Mouse (Mus musculus) myocyte (in vitro differentiated cells): ENCODE measurements around the gene Lta.

Source experiments
- CEBPB ChIP-seq: IDR thresholded peaks from 2 replicates; pipeline ENCODE4 v1.6.1; 2011; ENCODE audit warnings: mild to moderate bottlenecking, moderate library complexity; ENCODE audit not compliant: poor library complexity, insufficient read depth, severe bottlenecking
- E2F4 ChIP-seq: IDR thresholded peaks from one replicate; pipeline ENCODE4 v1.6.1; 2011; ENCODE audit warnings: mild to moderate bottlenecking, control low read depth, moderate library complexity; ENCODE audit not compliant: insufficient read depth
- MAX ChIP-seq: IDR thresholded peaks from one replicate; pipeline ENCODE4 v1.6.1; 2011; ENCODE audit warnings: low read depth, mild to moderate bottlenecking, control low read depth
- MYOD1 ChIP-seq, 3 experiments: IDR thresholded peaks; one replicate each; pipeline ENCODE4 v1.6.1; 2011; ENCODE audit warnings: control low read depth in 2 of 3, low read depth in 2 of 3, mild to moderate bottlenecking in 2 of 3, moderate library complexity in 1 of 3; ENCODE audit not compliant: insufficient read length in 2 of 3, control insufficient read depth in 1 of 3
- MYOG ChIP-seq, 3 experiments: IDR thresholded peaks; one replicate each; pipeline ENCODE4 v1.6.1; 2011; ENCODE audit warnings: control low read depth in 2 of 3, low read depth in 2 of 3, mild to moderate bottlenecking in 2 of 3; ENCODE audit not compliant: insufficient read length in 2 of 3, control insufficient read depth in 1 of 3, insufficient read depth in 1 of 3
- POLR2A ChIP-seq: IDR thresholded peaks from one replicate; pipeline ENCODE4 v1.6.1; 2011; ENCODE audit warnings: low read depth, mild to moderate bottlenecking, control low read depth, moderate library complexity; ENCODE audit not compliant: insufficient read length
- POLR2AphosphoS2 ChIP-seq: IDR thresholded peaks from one replicate; pipeline ENCODE4 v1.6.1; 2011; ENCODE audit warnings: low read depth, control low read depth; ENCODE audit not compliant: insufficient read length
- REST ChIP-seq: IDR thresholded peaks from one replicate; pipeline ENCODE4 v1.6.1; 2011; ENCODE audit warnings: mild to moderate bottlenecking, control low read depth, moderate library complexity; ENCODE audit not compliant: insufficient read depth, insufficient read length
- SRF ChIP-seq: IDR thresholded peaks from one replicate; pipeline ENCODE4 v1.6.1; 2011; ENCODE audit warnings: low read depth; ENCODE audit not compliant: control insufficient read depth, insufficient read length
- TCF12 ChIP-seq: IDR thresholded peaks from one replicate; pipeline ENCODE4 v1.6.1; 2011; ENCODE audit warnings: mild to moderate bottlenecking, control low read depth; ENCODE audit not compliant: poor library complexity, insufficient read depth, severe bottlenecking
- TCF3 ChIP-seq: IDR thresholded peaks from one replicate; pipeline ENCODE4 v1.6.1; 2011; ENCODE audit warnings: low read depth, control low read depth; ENCODE audit not compliant: insufficient read length
- USF1 ChIP-seq: IDR thresholded peaks from one replicate; pipeline ENCODE4 v1.6.1; 2011; ENCODE audit warnings: low read depth, mild to moderate bottlenecking, control low read depth, moderate library complexity

- TF ChIP-seq POLR2A (no peak), SRF (no peak), E2F4 (no peak), POLR2AphosphoS2 (peak; percentile 54), MAX (no peak), USF1 (no peak), CEBPB (no peak), TCF3 (no peak), REST (no peak), MYOG (IDR thresholded peaks at IDR 0.05; ENCODE audit: control insufficient read depth in 1 of 3, insufficient read depth in 1 of 3, insufficient read length in 2 of 3, low read depth in 2 of 3) (peak; percentile 8 to 89 (median 78)), MYOD1 (IDR thresholded peaks at IDR 0.05; ENCODE audit: control insufficient read depth in 1 of 3, insufficient read length in 2 of 3, low read depth in 2 of 3) (peak; percentile 22 to 95 (median 88)), TCF12 (no peak)
These were observed 31.2 kb upstream of the Lta start for GRCm38 (mm10) chr17:35236390-35236746.
